Mouse (Mus musculus) ES-Bruce4 (cell line): ENCODE measurements around the gene Kpna2.

Experiments used
- CTCF ChIP-seq: IDR thresholded peaks from one replicate; pipeline ENCODE4 v1.8.1; 2011; ENCODE audit warnings: low read depth, low read length
- EP300 ChIP-seq: IDR thresholded peaks from 2 replicates; pipeline ENCODE4 v1.6.1; 2011; ENCODE audit warnings: low read depth, low read length; ENCODE audit not compliant: insufficient read depth
- POLR2A ChIP-seq: IDR thresholded peaks from one replicate; pipeline ENCODE4 v1.8.1; 2011; ENCODE audit warnings: low read length; ENCODE audit not compliant: insufficient read depth

DNA sequence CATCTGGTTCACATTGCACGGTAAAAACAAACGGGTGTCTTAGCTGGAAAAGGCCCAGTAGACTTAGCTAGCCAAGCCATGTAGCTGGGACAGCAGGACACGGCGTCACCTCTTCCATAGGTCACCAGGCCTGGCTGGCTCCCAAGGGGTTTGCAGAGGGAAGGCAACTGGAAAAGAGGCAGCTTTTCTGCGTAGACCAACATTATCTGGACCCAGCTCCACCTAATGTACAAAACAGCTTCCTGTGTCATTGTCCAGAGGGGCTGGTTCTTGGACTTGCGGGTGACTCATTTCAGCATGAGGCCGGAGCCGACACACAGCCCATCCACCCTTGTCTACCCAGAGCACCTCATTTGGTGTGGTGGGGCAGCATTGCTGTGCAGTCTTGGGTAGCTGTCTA is 23.1 kb downstream of the Kpna2 start:
- no peak for TF ChIP-seq CTCF
- no peak for TF ChIP-seq POLR2A
- no peak for TF ChIP-seq EP300
